Mouse (Mus musculus): ENCODE measurements around the gene Apba3. TPM values are rescaled to one million over a fixed set of nuclear protein-coding genes. Genes with fewer than 3 reads are reported as not detected.
A peak's percentile ranks its signal among the peaks of the same experiment; 100 is the strongest.

The Apba3 gene
- polyA plus RNA-seq, 1 experiment from 2014 or later = 29.7 TPM

GRCm38 (mm10) chr10:81295185-81295584 is 28.4 kb downstream of the Apba3 start:
- peak overlapping the region; percentile 85; the same call in 1 of the 2 replicates for H3K4me2 ChIP-seq
- peaks cover 13% of the 10 kb centered on the region for H3K27me3 ChIP-seq
- WGBS = 94% methylated on average over 6 of the region's 6 CpGs
- H3K9me3 ChIP-seq = no peaks in the 10 kb centered on the region
- peaks cover 61% of the 10 kb centered on the region for H3K4me1 ChIP-seq (replicated peaks)
- no peak overlapping the region for H3K27ac ChIP-seq
- H3K9ac ChIP-seq = peak overlapping the region; percentile 91
- ATAC-seq (ENCODE audit: low FRiP score) = no peak
- 0 out of 2 replicates have a peak overlapping the region, but pooled peaks have one; percentile 79 for H3K4me3 ChIP-seq
- H3K36me3 ChIP-seq = peaks cover 7% of the 10 kb centered on the region; the same call in 1 of the 2 replicates

GRCm38 (mm10) chr10:81297246-81297645 is 30.5 kb downstream of the Apba3 start:
- Histone ChIP-seq H3K4me2 (no peak overlapping the region), H3K36me3 (peaks cover 7% of the 10 kb centered on the region; the same call in 1 of the 2 replicates), H3K27me3 (no peaks in the 10 kb centered on the region), H3K9ac (no peak overlapping the region; the same call in 1 of the 2 replicates), H3K4me3 (no peak overlapping the region), H3K4me1 (replicated peaks) (peaks cover 68% of the 10 kb centered on the region), H3K9me3 (no peaks in the 10 kb centered on the region), H3K27ac (peak overlapping the region; percentile 56; the same call in 1 of the 2 replicates)
- ATAC-seq (ENCODE audit: low FRiP score) = no peak
- 82% methylated on average over 6 of the region's 6 CpGs for WGBS

GRCm38 (mm10) chr10:81297845-81298244 is 31.1 kb downstream of the Apba3 start:
- Histone ChIP-seq H3K9me3 (no peaks in the 10 kb centered on the region), H3K9ac (no peak overlapping the region; the same call in 1 of the 2 replicates), H3K36me3 (peaks cover 7% of the 10 kb centered on the region; the same call in 1 of the 2 replicates), H3K4me2 (no peak overlapping the region), H3K27me3 (no peaks in the 10 kb centered on the region), H3K4me1 (replicated peaks) (peaks cover 74% of the 10 kb centered on the region), H3K27ac (peak overlapping the region; percentile 56), H3K4me3 (no peak overlapping the region)
- ATAC-seq (ENCODE audit: low FRiP score) = no peak
- 75% methylated on average over 10 of the region's 10 CpGs for WGBS

- peaks cover 81% of the 10 kb centered on the region for H3K4me1 ChIP-seq (replicated peaks)
- ATAC-seq (ENCODE audit: low FRiP score) = no peak
These were observed 31.8 kb downstream of the Apba3 start for GRCm38 (mm10) chr10:81298369-81299100.

GRCm38 (mm10) chr10:81299585-81300351 is 33.0 kb downstream of the Apba3 start:
- peaks cover 7% of the 10 kb centered on the region; the same call in 1 of the 2 replicates for H3K36me3 ChIP-seq
- 90% methylated on average over 14 of the region's 14 CpGs for WGBS
- no peaks in the 10 kb centered on the region for H3K27me3 ChIP-seq
- peaks cover 72% of the 10 kb centered on the region for H3K4me1 ChIP-seq (replicated peaks)
- peak overlapping the region; percentile 8; the same call in 1 of the 2 replicates for H3K27ac ChIP-seq
- no peaks in the 10 kb centered on the region for H3K9me3 ChIP-seq
- no peak overlapping the region for H3K4me2 ChIP-seq
- H3K9ac ChIP-seq = peak overlapping the region; percentile 43; the same call in 1 of the 2 replicates
- H3K4me3 ChIP-seq = no peak overlapping the region
- no peak for ATAC-seq (ENCODE audit: low FRiP score)

More at GRCm38 (mm10) chr10:81298369-81299100, 31.8 kb downstream of the Apba3 start:
- Histone ChIP-seq H3K27ac (0 out of 2 replicates have a peak overlapping the region, but pooled peaks have one; percentile 30), H3K4me2 (no peak overlapping the region), H3K9me3 (no peaks in the 10 kb centered on the region), H3K27me3 (no peaks in the 10 kb centered on the region), H3K9ac (no peak overlapping the region), H3K36me3 (peaks cover 7% of the 10 kb centered on the region; the same call in 1 of the 2 replicates), H3K4me3 (no peak overlapping the region)
- 96% methylated on average over 17 of the region's 17 CpGs for WGBS

- 80% methylated on average over 9 of the region's 9 CpGs for WGBS
- no peaks in the 10 kb centered on the region for H3K27me3 ChIP-seq
- ATAC-seq (ENCODE audit: low FRiP score) = no peak
- no peak overlapping the region for H3K4me2 ChIP-seq
- no peak overlapping the region for H3K4me3 ChIP-seq
- no peaks in the 10 kb centered on the region for H3K9me3 ChIP-seq
- H3K36me3 ChIP-seq = peaks cover 9% of the 10 kb centered on the region; the same call in 1 of the 2 replicates
- H3K9ac ChIP-seq = peak overlapping the region; percentile 43; the same call in 1 of the 2 replicates
- H3K27ac ChIP-seq = peak overlapping the region; percentile 8; the same call in 1 of the 2 replicates
- H3K4me1 ChIP-seq (replicated peaks) = peaks cover 66% of the 10 kb centered on the region
These were observed 33.7 kb downstream of the Apba3 start for GRCm38 (mm10) chr10:81300352-81300907.

GRCm38 (mm10) chr10:81301321-81301720 is 34.6 kb downstream of the Apba3 start:
- H3K4me2 ChIP-seq = no peak overlapping the region
- 85% methylated on average over 9 of the region's 9 CpGs for WGBS

GRCm38 (mm10) chr10:81302288-81302687 is 35.5 kb downstream of the Apba3 start:
- Histone ChIP-seq H3K4me1 (replicated peaks) (peaks cover 51% of the 10 kb centered on the region), H3K27me3 (no peaks in the 10 kb centered on the region), H3K9ac (peak overlapping the region; percentile 35; the same call in 1 of the 2 replicates), H3K4me2 (no peak overlapping the region), H3K36me3 (peaks cover 27% of the 10 kb centered on the region), H3K4me3 (no peak overlapping the region), H3K9me3 (no peaks in the 10 kb centered on the region), H3K27ac (peak overlapping the region; percentile 55)
- 68% methylated on average over 4 of the region's 4 CpGs for WGBS
- ATAC-seq (ENCODE audit: low FRiP score) = no peak

More at GRCm38 (mm10) chr10:81301321-81301720, 34.6 kb downstream of the Apba3 start:
- peaks cover 58% of the 10 kb centered on the region for H3K4me1 ChIP-seq (replicated peaks)
- no peaks in the 10 kb centered on the region for H3K9me3 ChIP-seq
- no peaks in the 10 kb centered on the region for H3K27me3 ChIP-seq
- no peak overlapping the region for H3K4me3 ChIP-seq
- no peak for ATAC-seq (ENCODE audit: low FRiP score)
- no peak overlapping the region for H3K27ac ChIP-seq
- peaks cover 18% of the 10 kb centered on the region for H3K36me3 ChIP-seq
- H3K9ac ChIP-seq = no peak overlapping the region

- peaks cover 32% of the 10 kb centered on the region for H3K36me3 ChIP-seq
- WGBS = 75% methylated on average over 14 of the region's 14 CpGs
- H3K4me2 ChIP-seq = no peak overlapping the region
- no peak overlapping the region for H3K4me3 ChIP-seq
- H3K9ac ChIP-seq = peak overlapping the region; percentile 35; the same call in 1 of the 2 replicates
- H3K27me3 ChIP-seq = no peaks in the 10 kb centered on the region
- H3K4me1 ChIP-seq (replicated peaks) = peaks cover 46% of the 10 kb centered on the region
- H3K9me3 ChIP-seq = no peaks in the 10 kb centered on the region
- no peak for ATAC-seq (ENCODE audit: low FRiP score)
- peak overlapping the region; percentile 35; the same call in 1 of the 2 replicates for H3K27ac ChIP-seq
These were observed 36.0 kb downstream of the Apba3 start for GRCm38 (mm10) chr10:81302781-81303218.

GRCm38 (mm10) chr10:81303258-81303657 is 36.5 kb downstream of the Apba3 start:
- ATAC-seq (ENCODE audit: low FRiP score) = no peak
- Histone ChIP-seq H3K9me3 (no peaks in the 10 kb centered on the region), H3K4me2 (no peak overlapping the region), H3K4me1 (replicated peaks) (peaks cover 44% of the 10 kb centered on the region), H3K36me3 (peaks cover 34% of the 10 kb centered on the region), H3K9ac (peak overlapping the region; percentile 19; the same call in 1 of the 2 replicates), H3K27ac (0 out of 2 replicates have a peak overlapping the region, but pooled peaks have one; percentile 35), H3K4me3 (no peak overlapping the region), H3K27me3 (no peaks in the 10 kb centered on the region)
- 83% methylated on average over 10 of the region's 10 CpGs for WGBS

- Histone ChIP-seq H3K27me3 (no peaks in the 10 kb centered on the region), H3K4me3 (no peak overlapping the region), H3K4me2 (no peak overlapping the region), H3K27ac (no peak overlapping the region), H3K9ac (no peak overlapping the region), H3K4me1 (replicated peaks) (peaks cover 44% of the 10 kb centered on the region), H3K9me3 (no peaks in the 10 kb centered on the region), H3K36me3 (peaks cover 35% of the 10 kb centered on the region)
- ATAC-seq (ENCODE audit: low FRiP score) = no peak
- WGBS = 83% methylated on average over 7 of the region's 7 CpGs
These were observed 37.0 kb downstream of the Apba3 start for GRCm38 (mm10) chr10:81303761-81304160.

Data from hindbrain, embryonic 13.5 days (tissue).